Mouse (Mus musculus) embryonic fibroblast, embryonic 13.5 days (primary cell): ENCODE measurements around the gene B4galt2. TPM values are rescaled to one million over a fixed set of nuclear protein-coding genes. Genes with fewer than 3 reads are reported as not detected.

ENCODE experiments used
- H3K27ac ChIP-seq: 2 replicates; pipeline ENCODE4 v1.5.1; 2012; ENCODE audit warnings: low read length, control low read depth, inconsistent platforms; ENCODE audit not compliant: insufficient read depth
- H3K4me1 ChIP-seq: 2 replicates; pipeline ENCODE4 v1.6.1; 2011; ENCODE audit warnings: low read length; ENCODE audit not compliant: control insufficient read depth, insufficient read depth
- H3K4me3 ChIP-seq: 2 replicates; pipeline ENCODE4 v1.5.1; 2011; ENCODE audit warnings: mild to moderate bottlenecking, control low read depth, low read length; ENCODE audit not compliant: insufficient read depth
- CTCF ChIP-seq: IDR thresholded peaks from 2 replicates; pipeline ENCODE4 v1.5.1; 2011; ENCODE audit warnings: mild to moderate bottlenecking, control low read depth, low read length, moderate library complexity, borderline replicate concordance; ENCODE audit not compliant: insufficient read depth
- POLR2A ChIP-seq: IDR thresholded peaks from 2 replicates; pipeline ENCODE4 v1.6.1; 2011; ENCODE audit warnings: low read depth, mild to moderate bottlenecking, control low read depth, low read length, moderate library complexity
- polyA plus RNA-seq: library from polyadenylated mRNA; stranded (reverse); fragments of >200 nt; gene quantifications from 2 replicates; pipeline ENCODE4 v1.2.4, GENCODE M21; 2011; ENCODE audit warnings: low read depth; ENCODE audit not compliant: missing spikeins, insufficient read length

B4galt2 gene
- polyA plus RNA-seq, 1 experiment, result 45.6 TPM

DNA sequence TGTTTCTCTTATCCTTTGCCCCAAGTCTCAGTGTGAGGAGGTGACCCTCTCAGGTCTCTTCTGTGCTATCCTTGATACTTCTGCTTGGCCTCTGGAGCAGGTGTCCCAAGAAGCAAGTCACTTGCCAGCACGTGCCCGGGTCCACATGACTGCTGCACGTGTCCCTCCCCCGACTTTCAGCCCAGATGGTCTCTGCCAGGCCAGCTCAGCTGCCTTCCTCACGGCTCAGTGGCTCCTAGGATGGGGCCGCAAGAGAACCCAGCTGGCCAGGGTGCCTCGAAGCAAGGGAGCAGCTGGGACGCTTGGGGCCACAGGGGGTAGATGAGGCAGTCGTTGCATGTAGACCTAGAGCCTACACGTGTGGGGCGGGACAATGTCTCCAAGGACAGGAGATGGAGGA is 38.0 kb downstream of the B4galt2 start:
- TF ChIP-seq POLR2A, result no peak
- no peaks in the 10 kb centered on the region for H3K4me1 ChIP-seq
- H3K4me3 ChIP-seq, result no peak overlapping the region
- H3K27ac ChIP-seq, result no peak overlapping the region

DNA sequence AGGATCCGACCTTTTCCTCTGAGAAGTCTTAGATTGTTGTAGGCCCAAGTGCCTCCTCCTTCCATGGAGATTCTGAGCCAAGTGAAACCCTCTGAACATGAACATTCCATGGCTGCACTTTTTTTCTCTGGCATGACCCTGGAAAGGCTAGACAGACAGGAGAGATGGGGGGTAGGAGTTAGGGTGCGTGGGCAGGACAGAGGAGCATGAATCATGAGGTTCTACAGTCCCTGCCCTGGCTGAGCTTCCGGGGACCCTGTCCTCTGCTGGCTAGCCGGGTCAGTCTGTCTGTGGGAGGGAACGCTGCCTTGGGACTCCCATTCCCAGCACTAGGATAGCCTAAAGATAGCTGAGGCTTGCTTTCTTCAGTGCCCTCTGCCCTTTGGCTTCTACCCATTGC is 38.8 kb downstream of the B4galt2 start:
- no peaks in the 10 kb centered on the region for H3K4me1 ChIP-seq
- no peak overlapping the region for H3K4me3 ChIP-seq
- H3K27ac ChIP-seq, result no peak overlapping the region
- no peak for TF ChIP-seq CTCF

DNA sequence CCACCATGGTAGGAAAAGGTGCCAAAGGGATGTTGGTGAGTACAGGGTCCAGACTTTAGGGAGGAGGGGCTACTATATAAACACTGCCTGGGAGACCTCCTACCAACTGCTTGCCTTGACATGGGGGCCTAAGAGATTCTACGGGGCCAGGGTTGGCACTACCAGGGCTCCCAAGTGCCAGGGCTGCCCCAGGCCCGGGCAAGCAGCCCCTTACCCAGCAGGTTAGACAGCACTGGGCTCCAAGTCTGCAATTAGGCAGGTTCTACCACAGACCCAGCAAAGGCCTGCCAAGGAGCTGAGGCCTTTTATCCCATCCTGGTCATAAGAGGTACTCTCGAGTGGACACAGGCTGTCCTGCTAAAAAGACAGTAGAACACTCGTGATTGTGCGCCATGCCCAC is 40.2 kb downstream of the B4galt2 start:
- H3K4me3 ChIP-seq, result no peak overlapping the region
- no peak for TF ChIP-seq CTCF
- no peak for TF ChIP-seq POLR2A
- no peaks in the 10 kb centered on the region for H3K4me1 ChIP-seq
- no peak overlapping the region for H3K27ac ChIP-seq

DNA sequence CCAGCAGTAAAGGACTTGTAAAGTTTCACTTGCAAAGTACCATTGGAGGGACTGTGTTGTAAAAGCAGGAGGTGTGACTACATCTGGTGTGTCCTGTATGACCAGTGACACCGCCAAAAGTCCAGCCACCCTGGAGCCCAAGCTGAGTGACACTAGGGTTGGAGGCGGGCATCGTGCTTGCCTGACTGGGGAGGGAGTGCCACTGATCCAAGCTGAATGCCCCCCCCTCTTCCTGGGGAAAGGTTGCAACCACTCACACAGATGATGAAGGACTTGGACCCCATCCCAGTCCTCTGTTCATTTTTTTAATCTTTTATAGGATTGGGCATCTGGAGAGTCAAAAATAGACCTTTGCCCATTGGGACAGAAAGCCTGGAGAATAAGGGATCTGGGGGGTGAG is 41.7 kb downstream of the B4galt2 start:
- Histone ChIP-seq H3K27ac (no peak overlapping the region), H3K4me1 (no peaks in the 10 kb centered on the region), H3K4me3 (no peak overlapping the region)
- TF ChIP-seq POLR2A (no peak), CTCF (no peak)

DNA sequence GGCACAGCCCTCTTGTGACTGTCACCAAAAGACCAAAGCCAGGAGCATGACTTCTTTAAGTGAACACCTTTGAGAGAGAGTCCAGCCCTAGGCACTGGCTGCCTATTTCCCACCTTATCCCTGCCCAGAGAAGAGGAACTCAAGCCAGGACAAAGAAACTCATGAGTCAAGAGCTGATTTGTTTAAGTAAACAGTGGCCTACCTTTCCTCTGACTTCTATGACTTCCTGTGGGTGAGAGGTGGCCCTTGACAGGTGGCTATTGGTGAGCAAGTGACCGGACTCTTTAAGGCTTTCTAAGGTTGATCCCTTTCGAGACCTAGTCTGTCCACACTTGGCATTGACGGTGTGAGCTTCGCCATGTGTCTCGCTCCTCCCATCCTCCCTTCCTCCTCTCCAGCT is 42.5 kb downstream of the B4galt2 start:
- H3K4me1 ChIP-seq, result no peaks in the 10 kb centered on the region
- H3K27ac ChIP-seq, result no peak overlapping the region
- H3K4me3 ChIP-seq, result no peak overlapping the region
- TF ChIP-seq CTCF (no peak), POLR2A (no peak)

DNA sequence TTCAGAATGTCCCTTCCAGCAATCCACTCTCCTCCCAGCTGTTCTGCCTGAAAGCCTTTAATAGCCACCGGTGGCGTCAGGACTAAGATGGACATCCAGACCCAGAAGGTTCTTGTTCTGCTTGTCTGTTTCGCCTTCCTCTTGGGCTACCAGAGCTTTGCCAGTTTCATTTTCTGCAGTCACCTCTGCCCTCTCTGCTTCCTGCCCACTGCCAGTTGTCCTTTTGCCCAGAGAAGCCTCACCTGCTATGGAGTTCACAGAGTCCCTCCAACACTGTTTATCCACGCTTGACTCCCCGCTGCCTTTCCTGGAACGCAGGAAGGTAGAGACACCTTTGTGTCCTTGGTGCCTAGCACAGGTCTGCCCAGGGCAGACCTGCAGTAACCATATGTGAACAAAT is 43.9 kb downstream of the B4galt2 start:
- no peak for TF ChIP-seq POLR2A
- no peak for TF ChIP-seq CTCF
- Histone ChIP-seq H3K27ac (no peak overlapping the region), H3K4me1 (no peaks in the 10 kb centered on the region), H3K4me3 (no peak overlapping the region)

DNA sequence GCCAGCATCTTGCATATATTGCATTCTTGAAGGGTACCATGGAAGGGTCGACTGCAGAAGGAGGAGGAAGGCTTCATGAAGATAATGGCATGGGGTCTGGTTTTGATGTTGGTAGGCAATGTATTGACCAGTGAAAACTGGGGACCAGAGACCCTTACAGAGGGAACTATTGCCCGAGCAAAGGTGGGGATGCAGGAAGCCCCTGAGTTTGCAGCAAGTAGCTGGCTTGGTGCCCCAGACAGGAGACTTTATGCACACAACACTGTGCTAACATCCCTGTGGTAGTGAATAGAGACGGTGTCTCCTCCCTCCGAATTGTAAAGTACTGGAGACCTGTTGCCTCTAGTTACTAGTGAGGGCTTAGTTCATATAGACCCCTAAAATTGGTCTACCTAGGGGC is 46.0 kb downstream of the B4galt2 start:
- H3K27ac ChIP-seq, result no peak overlapping the region
- TF ChIP-seq POLR2A (no peak), CTCF (no peak)
- H3K4me3 ChIP-seq, result no peak overlapping the region
- H3K4me1 ChIP-seq, result no peaks in the 10 kb centered on the region

DNA sequence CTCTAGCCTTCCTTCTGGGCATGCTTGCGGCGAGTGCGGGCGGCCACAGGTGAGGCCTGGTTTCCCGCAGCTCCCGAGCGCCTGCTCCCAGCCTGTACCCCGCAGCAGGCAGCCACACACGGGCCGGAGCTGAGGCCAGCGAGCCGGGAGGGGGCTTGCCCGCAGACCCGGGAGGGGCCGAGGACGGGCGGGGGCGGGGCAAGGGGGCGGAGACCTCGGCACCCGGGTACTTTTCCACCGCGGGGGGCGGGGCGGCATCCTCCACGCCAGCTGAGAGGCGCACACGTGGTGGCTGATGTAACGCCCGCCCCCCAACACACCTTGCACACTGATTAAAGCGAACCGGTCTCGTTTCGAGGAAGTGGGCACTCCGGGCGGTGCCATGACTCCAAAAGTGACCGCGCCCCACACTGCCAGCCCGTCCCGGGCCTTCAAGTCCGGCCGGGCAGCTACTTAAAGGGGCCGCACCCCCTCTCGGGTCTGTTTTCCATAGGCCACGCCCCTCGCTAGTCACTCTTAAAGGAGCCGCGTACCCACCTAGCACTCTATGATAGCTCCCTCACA is 47.0 kb downstream of the B4galt2 start:
- H3K4me3 ChIP-seq, result peak overlapping the region; percentile 78
- peak; percentile 69 for TF ChIP-seq POLR2A
- no peak for TF ChIP-seq CTCF

DNA sequence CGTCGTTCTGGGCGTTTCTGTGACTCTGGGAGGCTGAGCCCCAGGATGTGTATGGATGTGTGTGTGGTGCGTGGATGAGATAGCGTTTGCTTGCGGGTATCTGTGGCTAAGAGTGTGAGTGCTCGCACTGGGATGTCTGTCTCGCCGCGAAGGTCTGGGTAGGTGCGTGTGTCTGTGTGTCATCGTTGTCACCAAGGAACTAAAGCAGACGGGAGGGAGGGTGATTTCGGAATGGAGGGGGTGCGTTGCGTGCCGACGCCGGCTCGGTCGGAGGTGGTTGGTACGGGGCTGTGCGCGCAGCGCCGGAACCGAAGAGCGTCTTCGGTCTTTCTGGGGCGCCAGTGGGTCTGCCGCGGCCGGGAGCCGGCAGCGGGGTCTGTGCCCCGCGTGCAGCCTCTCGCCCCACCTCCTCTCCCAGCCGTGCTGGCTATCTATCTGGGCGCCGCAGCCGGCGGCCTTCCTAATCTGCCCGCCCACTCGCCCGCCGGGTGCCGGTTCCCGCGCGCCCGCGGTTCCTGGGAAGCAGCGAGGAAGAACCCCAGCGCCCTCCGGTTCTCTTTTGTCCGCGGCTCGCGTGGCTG is 47.7 kb downstream of the B4galt2 start:
- TF ChIP-seq POLR2A (peak; percentile 31; the same call in 1 of the 2 replicates), CTCF (no peak)
- peaks cover 2% of the 10 kb centered on the region for H3K4me1 ChIP-seq

More for the DNA sequence above, 47.0 kb downstream of the B4galt2 start:
- Histone ChIP-seq H3K4me1 (no peaks in the 10 kb centered on the region), H3K27ac (peak overlapping the region; percentile 43)

DNA sequence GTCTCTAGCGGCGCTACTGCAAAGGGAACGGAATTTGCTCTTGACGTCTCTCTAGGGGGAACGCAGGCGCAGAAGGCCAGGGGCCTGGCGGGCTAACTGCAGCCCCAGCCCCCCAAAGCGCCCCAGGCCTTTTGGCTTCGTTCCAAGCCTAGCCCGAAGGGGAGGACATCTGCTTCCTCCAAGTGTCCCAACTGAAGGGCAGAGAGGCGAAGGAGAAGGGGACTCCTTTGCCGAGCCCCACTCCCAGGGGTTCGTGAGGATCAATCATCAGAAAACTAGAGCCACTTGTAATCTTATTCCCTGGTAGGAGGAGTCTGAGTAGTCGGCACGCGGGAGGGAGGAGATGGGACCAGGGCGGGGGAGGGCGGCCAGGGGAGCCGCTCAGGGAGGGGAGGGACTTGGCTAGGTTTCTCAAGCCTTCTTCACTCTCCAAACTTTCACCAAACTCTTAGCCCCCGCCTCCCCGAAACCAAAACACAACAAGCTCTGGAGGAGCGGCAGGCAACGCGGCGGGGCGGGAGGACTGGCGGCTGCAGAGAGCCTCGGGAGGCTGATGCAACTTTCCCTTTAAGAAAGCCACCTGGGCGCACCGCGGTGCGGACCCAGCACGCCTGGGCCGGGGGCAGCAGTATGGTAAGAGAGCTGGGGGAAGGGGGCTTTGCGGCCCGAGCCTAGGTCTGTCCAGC is 48.3 kb downstream of the B4galt2 start:
- Histone ChIP-seq H3K27ac (peak overlapping the region; percentile 42), H3K4me3 (peak overlapping the region; percentile 78), H3K4me1 (peaks cover 3% of the 10 kb centered on the region)
- TF ChIP-seq POLR2A, result peak; percentile 62
- TF ChIP-seq CTCF, result no peak

More for the DNA sequence above, 47.7 kb downstream of the B4galt2 start:
- peak overlapping the region; percentile 42 for H3K27ac ChIP-seq
- H3K4me3 ChIP-seq, result peak overlapping the region; percentile 78
